Mouse (Mus musculus) cerebellum, adult 2 months (tissue): ENCODE measurements at regions not wholly inside any gene's neighbourhood (a gene's known extent, or its start where the extent isn't known, plus 50 kb on each side); places are given as distances from the start of the nearest gene placed in this dataset.

Experiments
- DNase-seq, 2 experiments: peaks; one replicate each; pipeline ENCODE4 v3.0.0; 2021
- H3K27ac ChIP-seq: fragments of 200-500 bp; 2 replicates; pipeline ENCODE4 v1.5.1; 2012; ENCODE audit warnings: low read length, control low read depth, inconsistent platforms; ENCODE audit not compliant: insufficient read depth
- H3K27me3 ChIP-seq: fragments of 200-500 bp; 2 replicates; pipeline ENCODE4 v1.6.1; 2012; ENCODE audit warnings: inconsistent platforms, mild to moderate bottlenecking, low read length, moderate library complexity; ENCODE audit not compliant: control insufficient read depth, insufficient read depth
- H3K4me1 ChIP-seq: fragments of 200-500 bp; 2 replicates; pipeline ENCODE4 v1.6.1; 2011; ENCODE audit warnings: low read length; ENCODE audit not compliant: control insufficient read depth, insufficient read depth
- H3K4me3 ChIP-seq: fragments of 200-500 bp; replicated peaks from 2 replicates; pipeline ENCODE3; 2011; ENCODE audit warnings: mild to moderate bottlenecking, low read depth, low read length, control low read depth; ENCODE audit not compliant: insufficient read depth
- CTCF ChIP-seq: fragments of 200-500 bp; IDR thresholded peaks from 2 replicates; pipeline ENCODE4 v1.5.1; 2011; ENCODE audit warnings: low read depth, mild to moderate bottlenecking, control low read depth, low read length, moderate library complexity, borderline replicate concordance; ENCODE audit not compliant: insufficient read depth
- POLR2A ChIP-seq: fragments of 200-500 bp; IDR thresholded peaks from 2 replicates; pipeline ENCODE4 v1.6.1; 2011; ENCODE audit warnings: low read length, control low read depth, borderline replicate concordance; ENCODE audit not compliant: insufficient read depth
- WGBS: fragments of 180-500 bp; shearing (Covaris S2); methylation state at CpG from one replicate; pipeline ENCODE4 v1.1.7; 2018; 5-methylcytosine and 5-hydroxymethylcytosine counted together

DNA sequence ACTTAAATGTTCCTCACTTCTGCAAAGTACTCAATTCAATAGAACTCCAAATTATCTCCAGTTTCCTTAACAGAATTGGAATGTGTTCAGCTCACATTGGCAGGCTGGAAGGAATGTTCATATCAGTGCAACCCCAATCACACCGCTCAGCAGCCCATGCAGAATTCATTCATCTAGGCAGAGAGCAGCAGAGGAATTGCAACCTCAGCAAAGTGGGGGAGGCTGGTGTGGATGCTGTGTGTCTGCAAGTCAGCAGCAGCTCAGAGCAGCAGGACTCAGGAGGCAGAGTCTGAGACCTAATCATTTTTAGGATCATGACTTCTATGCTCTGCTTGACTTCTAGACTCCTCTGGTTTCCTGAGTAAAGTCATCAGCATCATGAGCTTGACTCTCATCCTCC lies 100.7 kb upstream of the Chrna7 start:
- DNase-seq, result no peak
- H3K27ac ChIP-seq, result no peak overlapping the region
- H3K27me3 ChIP-seq, result no peaks in the 10 kb centered on the region
- TF ChIP-seq CTCF, result no peak
- TF ChIP-seq POLR2A, result no peak
- no peak overlapping the region for H3K4me3 ChIP-seq
- 54% methylated on average over 1 of the region's 1 CpGs for WGBS
- no peaks in the 10 kb centered on the region for H3K4me1 ChIP-seq

DNA sequence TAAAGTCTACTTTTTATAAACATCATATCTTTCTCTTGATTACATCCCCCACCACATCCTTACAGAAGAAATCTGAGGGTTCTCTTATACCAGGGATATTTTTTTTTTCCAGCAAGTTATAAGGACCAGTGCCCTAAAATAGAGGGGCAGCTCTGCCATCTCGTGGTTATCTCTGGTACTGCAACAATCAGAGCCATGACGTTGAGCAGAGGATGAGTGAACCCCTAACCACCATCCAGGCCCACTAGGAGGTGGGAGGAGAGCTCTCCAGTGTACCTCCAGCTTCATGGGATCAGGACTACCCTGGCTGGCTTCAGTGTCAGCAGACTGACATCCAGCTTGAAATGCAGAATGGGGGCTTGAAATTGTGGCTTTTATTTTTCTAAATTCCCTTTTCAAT lies 107.2 kb upstream of the Chrna7 start:
- H3K4me3 ChIP-seq, result no peak overlapping the region
- WGBS, result 1% methylated on average over 2 of the region's 2 CpGs
- TF ChIP-seq POLR2A, result no peak
- peak; percentile 81 for TF ChIP-seq CTCF

DNA sequence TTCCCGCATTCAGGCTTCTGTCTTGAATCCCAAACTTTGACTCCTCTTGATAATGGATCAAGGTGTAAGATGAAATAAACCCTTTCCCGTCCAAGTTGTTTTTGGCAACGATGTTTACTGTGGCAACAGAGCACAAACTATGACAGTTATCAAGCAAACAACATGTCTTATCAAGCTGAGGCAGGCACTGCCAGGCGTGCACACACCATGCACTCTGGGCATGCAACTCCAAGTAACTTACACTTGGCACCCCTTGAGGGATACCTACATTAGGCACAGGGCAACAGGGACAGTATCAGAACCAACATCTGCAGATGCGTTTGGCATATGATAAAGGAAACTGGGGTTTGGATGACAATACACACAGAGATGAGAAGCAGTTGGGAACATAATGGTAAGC lies 108.8 kb upstream of the Chrna7 start:
- no peak overlapping the region for H3K27ac ChIP-seq
- WGBS, result 87% methylated on average over 5 of the region's 5 CpGs
- TF ChIP-seq CTCF (no peak), POLR2A (no peak)
- no peak overlapping the region for H3K4me3 ChIP-seq
- peaks cover 3% of the 10 kb centered on the region; the same call in 1 of the 2 replicates for H3K4me1 ChIP-seq
- no peaks in the 10 kb centered on the region for H3K27me3 ChIP-seq
- DNase-seq, result no peak

More for the DNA sequence above, 107.2 kb upstream of the Chrna7 start:
- H3K4me1 ChIP-seq, result peaks cover 3% of the 10 kb centered on the region; the same call in 1 of the 2 replicates
- H3K27me3 ChIP-seq, result no peaks in the 10 kb centered on the region
- peak; percentile 46 to 73 for DNase-seq
- no peak overlapping the region for H3K27ac ChIP-seq

DNA sequence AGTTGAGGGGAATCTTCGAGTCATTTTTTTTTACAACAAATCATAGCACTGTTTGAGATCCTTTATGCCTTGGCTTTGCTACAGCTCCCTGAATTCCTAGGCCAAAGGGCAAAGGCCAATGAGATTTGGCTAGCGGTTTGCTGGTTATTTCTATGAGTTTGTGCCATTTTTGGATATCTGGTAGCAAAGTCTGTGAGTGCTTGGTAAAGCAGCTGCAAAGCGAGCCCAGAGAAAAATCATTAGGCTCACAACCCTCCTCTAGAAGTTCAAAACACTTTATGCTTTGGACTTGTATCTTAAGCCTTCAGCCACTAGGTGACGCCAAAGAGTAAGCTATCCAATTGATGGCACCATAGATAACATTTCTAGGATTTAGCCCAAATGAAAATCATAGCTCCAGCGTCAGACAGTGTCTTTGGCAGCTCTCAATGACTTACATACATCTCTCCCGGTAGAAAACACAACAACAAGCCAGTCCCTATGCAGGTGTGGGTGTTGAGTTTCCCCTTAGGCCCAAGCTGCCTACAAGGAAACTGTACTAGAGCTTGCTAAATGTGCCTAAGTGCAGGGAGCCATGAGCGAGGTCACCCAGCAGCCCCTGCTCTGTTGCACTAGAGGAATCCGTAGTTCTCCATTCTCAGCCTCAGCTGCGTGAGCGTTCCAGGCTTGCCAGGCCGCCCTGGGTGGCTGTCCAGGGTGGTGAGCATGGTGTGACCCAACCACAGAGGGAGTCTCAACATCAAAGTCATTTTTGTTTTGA lies 109.8 kb upstream of the Chrna7 start:
- WGBS, result 31% methylated on average over 11 of the region's 11 CpGs
- peak; percentile 63 to 66 for DNase-seq
- peaks cover 3% of the 10 kb centered on the region; the same call in 1 of the 2 replicates for H3K4me1 ChIP-seq
- TF ChIP-seq CTCF (peak; percentile 64; the same call in 1 of the 2 replicates), POLR2A (no peak)
- H3K4me3 ChIP-seq, result no peak overlapping the region
- no peaks in the 10 kb centered on the region for H3K27me3 ChIP-seq
- no peak overlapping the region for H3K27ac ChIP-seq

DNA sequence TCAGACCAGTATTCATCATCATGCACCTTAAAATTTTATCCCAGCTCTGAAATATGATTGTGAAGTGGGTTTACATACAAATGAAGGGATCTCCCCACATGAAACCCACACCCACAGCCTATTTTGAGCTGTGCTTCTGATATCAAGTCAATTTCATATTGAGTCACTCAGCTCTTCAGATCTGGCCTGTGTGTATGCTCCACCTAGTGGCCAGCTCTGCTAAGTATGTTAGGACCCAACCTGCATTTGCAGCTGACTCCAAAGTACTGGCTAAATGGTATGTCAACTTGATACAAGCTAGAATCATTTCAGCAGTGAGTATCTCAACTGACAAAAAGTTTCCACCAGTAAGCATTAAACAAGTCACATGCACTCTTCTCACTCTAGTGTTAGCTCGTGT lies 109.4 kb upstream of the Otud7a start:
- WGBS, result 74% methylated on average over 1 of the region's 1 CpGs
- no peak overlapping the region for H3K4me3 ChIP-seq
- TF ChIP-seq POLR2A (no peak), CTCF (peak; percentile 58; the same call in 1 of the 2 replicates)
- H3K4me1 ChIP-seq, result no peaks in the 10 kb centered on the region
- no peak overlapping the region for H3K27ac ChIP-seq
- H3K27me3 ChIP-seq, result no peaks in the 10 kb centered on the region
- DNase-seq, result peak; percentile 32 to 34

DNA sequence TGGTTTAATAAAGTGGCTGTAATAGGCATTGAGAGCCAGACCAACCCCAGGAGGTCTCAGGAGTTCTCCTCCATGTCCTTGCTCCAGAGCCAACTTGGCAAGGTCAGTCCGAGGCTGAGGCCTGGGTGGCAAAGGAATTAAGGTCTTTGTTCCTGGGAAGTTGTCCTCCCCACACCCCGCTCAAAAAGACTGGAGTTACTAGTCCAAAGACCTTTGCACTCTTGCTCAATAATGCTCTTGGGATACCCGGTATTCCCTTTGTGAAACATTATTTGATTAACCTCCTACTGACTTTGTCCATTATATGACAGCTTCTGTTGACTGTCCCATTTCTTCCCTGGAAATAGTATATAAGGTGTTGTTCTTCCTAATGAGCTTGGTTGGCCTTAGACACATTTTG lies 108.5 kb upstream of the Otud7a start:
- Histone ChIP-seq H3K27ac (no peak overlapping the region), H3K4me3 (no peak overlapping the region), H3K4me1 (no peaks in the 10 kb centered on the region), H3K27me3 (no peaks in the 10 kb centered on the region)
- 59% methylated on average over 3 of the region's 3 CpGs for WGBS
- DNase-seq, result peak in 1 of 2 experiments; percentile 13
- no peak for TF ChIP-seq CTCF
- no peak for TF ChIP-seq POLR2A

- Histone ChIP-seq H3K27ac (no peak overlapping the region), H3K4me1 (no peaks in the 10 kb centered on the region), H3K4me3 (no peak overlapping the region), H3K27me3 (no peaks in the 10 kb centered on the region)
- DNase-seq, result no peak
- TF ChIP-seq POLR2A (no peak), CTCF (no peak)
- 78% methylated on average over 4 of the region's 4 CpGs for WGBS
Measured at GRCm38 (mm10) chr7:63341716-63342115, 102.8 kb upstream of the Otud7a start.

DNA sequence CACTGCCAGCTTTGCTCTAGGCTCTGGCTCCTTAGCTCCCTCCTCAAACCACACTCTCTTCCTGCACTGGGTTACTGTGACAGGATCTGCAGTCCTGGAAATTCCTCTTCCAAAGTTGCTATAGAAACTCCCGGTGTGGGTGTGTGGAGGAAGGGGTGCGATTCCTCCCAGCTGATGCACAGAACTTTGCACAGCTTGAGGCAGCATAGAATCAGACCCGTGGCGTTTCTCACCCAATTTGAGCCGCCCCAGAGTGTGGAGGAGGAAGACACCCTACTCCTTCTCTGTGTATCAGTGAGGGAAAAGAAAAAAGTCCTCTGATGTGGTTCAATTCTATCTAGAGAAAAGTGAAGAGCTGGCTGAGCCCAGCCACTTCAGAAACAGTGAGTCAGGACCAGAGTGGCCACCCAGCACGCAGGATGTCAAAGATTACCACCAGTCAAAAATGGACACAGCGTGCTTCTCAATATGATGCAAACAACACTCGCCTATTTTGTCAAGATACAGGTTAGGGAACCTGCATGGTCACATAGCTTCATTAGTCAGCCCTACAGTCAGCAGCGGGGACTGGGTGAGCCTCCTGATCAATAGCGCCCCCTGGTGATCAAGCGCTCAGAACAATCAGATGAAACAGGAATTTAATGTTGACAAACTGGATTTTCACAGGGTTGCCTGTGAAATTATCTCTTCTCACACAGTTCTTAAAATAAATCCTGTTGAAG lies 98.7 kb upstream of the Otud7a start:
- DNase-seq, result peak; percentile 47 to 53
- H3K27ac ChIP-seq, result no peak overlapping the region
- H3K27me3 ChIP-seq, result no peaks in the 10 kb centered on the region
- H3K4me3 ChIP-seq, result no peak overlapping the region
- H3K4me1 ChIP-seq, result no peaks in the 10 kb centered on the region
- TF ChIP-seq POLR2A (no peak), CTCF (peak; percentile 52; the same call in 1 of the 2 replicates)
- 27% methylated on average over 11 of the region's 11 CpGs for WGBS
